Mouse (Mus musculus) MEL (cell line): ENCODE results near the gene Smim24. TPM values are rescaled to one million over a fixed set of nuclear protein-coding genes. Genes with fewer than 3 reads are reported as not detected.
A peak's percentile ranks its signal among the peaks of the same experiment; 100 is the strongest.

Experiments
- DNase-seq: peaks from one replicate; pipeline ENCODE4 v3.0.0; 2011; ENCODE audit warnings: low read depth, low spot score
- H3K27ac ChIP-seq: 2 replicates; pipeline ENCODE4 v1.5.1; 2012; ENCODE audit warnings: low read depth, mild to moderate bottlenecking, control low read depth, low read length, moderate library complexity; ENCODE audit not compliant: control insufficient read depth
- H3K27me3 ChIP-seq, 2 experiments: fragments of 150-350 bp in 1 of 2; sonication (generic) in 1 of 2; 2 replicates each; pipeline ENCODE4 v1.6.1; 2012; ENCODE audit warnings: low read length in 2 of 2, mild to moderate bottlenecking in 2 of 2, improper control_type of control experiment in 1 of 2, moderate library complexity in 1 of 2; ENCODE audit not compliant: insufficient read depth in 2 of 2, control insufficient read depth in 1 of 2
- H3K36me3 ChIP-seq, 2 experiments: 2 replicates each; pipeline ENCODE4 v1.6.1; 2012 to 2014; ENCODE audit warnings: low read length in 2 of 2, improper control_type of control experiment in 1 of 2, inconsistent platforms in 1 of 2, mild to moderate bottlenecking in 1 of 2; ENCODE audit not compliant: insufficient read depth in 2 of 2, control insufficient read depth in 1 of 2
- H3K4me1 ChIP-seq, 2 experiments: fragments of 150-350 bp in 1 of 2; sonication (generic) in 1 of 2; 2 replicates each; pipeline ENCODE4 v1.6.1; 2012; ENCODE audit warnings: low read length in 2 of 2, improper control_type of control experiment in 1 of 2, mild to moderate bottlenecking in 1 of 2; ENCODE audit not compliant: insufficient read depth in 2 of 2, control insufficient read depth in 1 of 2
- H3K4me3 ChIP-seq, 2 experiments: fragments of 150-350 bp in 1 of 2; sonication (generic) in 1 of 2; 2 replicates each; pipeline ENCODE4 v1.5.1; 2012; ENCODE audit warnings: low read depth in 2 of 2, low read length in 2 of 2, mild to moderate bottlenecking in 2 of 2, moderate library complexity in 2 of 2, control low read depth in 1 of 2, improper control_type of control experiment in 1 of 2; ENCODE audit not compliant: control insufficient read depth in 1 of 2, insufficient read depth in 1 of 2
- H3K79me2 ChIP-seq: 2 replicates; pipeline ENCODE4 v1.6.1; 2012; ENCODE audit warnings: mild to moderate bottlenecking, low read length, moderate library complexity; ENCODE audit not compliant: control insufficient read depth, poor library complexity, insufficient read depth
- H3K9ac ChIP-seq: 2 replicates; pipeline ENCODE4 v1.6.1; 2012; ENCODE audit warnings: low read depth, mild to moderate bottlenecking, control low read depth, low read length, moderate library complexity; ENCODE audit not compliant: control insufficient read depth, poor library complexity, severe bottlenecking
- H3K9me3 ChIP-seq: fragments of 150-350 bp; sonication (generic); replicated peaks from 2 replicates; pipeline ENCODE4 v1.6.1; 2012; ENCODE audit warnings: mild to moderate bottlenecking, low read length, improper control_type of control experiment, moderate library complexity; ENCODE audit not compliant: insufficient read depth
- BHLHE40 ChIP-seq: IDR thresholded peaks from 2 replicates; pipeline ENCODE4 v1.6.1; 2012; ENCODE audit warnings: low read depth, mild to moderate bottlenecking, inconsistent platforms, low read length, improper control_type of control experiment, borderline replicate concordance
- CTCF ChIP-seq, 3 experiments: IDR thresholded peaks in 2 of 3; conservative IDR thresholded peaks in 1 of 3; 2 replicates each; pipeline ENCODE4 v1.5.1; 2011 to 2012; ENCODE audit warnings: low read length in 3 of 3, low read depth in 2 of 3, mild to moderate bottlenecking in 2 of 3, improper control_type of control experiment in 1 of 3, inconsistent platforms in 1 of 3, mixed read lengths in 1 of 3, moderate library complexity in 1 of 3; ENCODE audit not compliant: control insufficient read depth in 1 of 3, insufficient read depth in 1 of 3, poor library complexity in 1 of 3, severe bottlenecking in 1 of 3
- ETS1 ChIP-seq: IDR thresholded peaks from 2 replicates; pipeline ENCODE4 v1.6.1; 2012; ENCODE audit warnings: low read depth, mild to moderate bottlenecking, inconsistent platforms, low read length, improper control_type of control experiment, moderate library complexity
- HCFC1 ChIP-seq: IDR thresholded peaks from 2 replicates; pipeline ENCODE4 v1.6.1; 2012; ENCODE audit warnings: low read depth, mild to moderate bottlenecking, inconsistent platforms, low read length, improper control_type of control experiment, moderate library complexity
- JUND ChIP-seq: IDR thresholded peaks from 2 replicates; pipeline ENCODE4 v1.6.1; 2011; ENCODE audit warnings: low read depth, mild to moderate bottlenecking, improper control_type of control experiment, low read length
- MAFK ChIP-seq: IDR thresholded peaks from 2 replicates; pipeline ENCODE4 v1.6.1; 2011; ENCODE audit warnings: low read depth, mild to moderate bottlenecking, low read length, improper control_type of control experiment, borderline replicate concordance
- MAX ChIP-seq: IDR thresholded peaks from 2 replicates; pipeline ENCODE4 v1.6.1; 2011; ENCODE audit warnings: low read length, improper control_type of control experiment
- MYB ChIP-seq: IDR thresholded peaks from 2 replicates; pipeline ENCODE4 v1.6.1; 2011; ENCODE audit warnings: mild to moderate bottlenecking, low read depth, low read length, improper control_type of control experiment
- MYC ChIP-seq: IDR thresholded peaks from 2 replicates; pipeline ENCODE4 v1.6.1; 2011; ENCODE audit warnings: low read depth, mild to moderate bottlenecking, low read length, improper control_type of control experiment, moderate library complexity
- POLR2A ChIP-seq, 2 experiments: IDR thresholded peaks; 2 replicates each; pipeline ENCODE4 v1.6.1; 2011 to 2012; ENCODE audit warnings: low read length in 2 of 2, mild to moderate bottlenecking in 2 of 2, control low read depth in 1 of 2, improper control_type of control experiment in 1 of 2, low read depth in 1 of 2, moderate library complexity in 1 of 2; ENCODE audit not compliant: control insufficient read depth in 1 of 2, insufficient read depth in 1 of 2, poor library complexity in 1 of 2
- RAD21 ChIP-seq: IDR thresholded peaks from 2 replicates; pipeline ENCODE4 v1.6.1; 2011; ENCODE audit warnings: mild to moderate bottlenecking, low read depth, low read length, improper control_type of control experiment
- RCOR1 ChIP-seq: IDR thresholded peaks from 2 replicates; pipeline ENCODE4 v1.6.1; 2012; ENCODE audit warnings: low read depth, mild to moderate bottlenecking, inconsistent platforms, low read length, improper control_type of control experiment
- SIN3A ChIP-seq: IDR thresholded peaks from 2 replicates; pipeline ENCODE4 v1.6.1; 2012; ENCODE audit warnings: low read length, improper control_type of control experiment, inconsistent platforms
- SMC3 ChIP-seq: IDR thresholded peaks from 2 replicates; pipeline ENCODE4 v1.6.1; 2011; ENCODE audit warnings: low read depth, low read length, improper control_type of control experiment
- TCF12 ChIP-seq: IDR thresholded peaks from 2 replicates; pipeline ENCODE4 v1.6.1; 2014; ENCODE audit warnings: low read depth, mild to moderate bottlenecking, inconsistent platforms, low read length, improper control_type of control experiment, moderate library complexity
- USF2 ChIP-seq, 2 experiments: IDR thresholded peaks; 2 replicates each; pipeline ENCODE4 v1.6.1; 2011 to 2012; ENCODE audit warnings: improper control_type of control experiment in 2 of 2, low read length in 2 of 2, borderline replicate concordance in 1 of 2, inconsistent platforms in 1 of 2, low read depth in 1 of 2, mild to moderate bottlenecking in 1 of 2; ENCODE audit not compliant: insufficient read depth in 1 of 2
- ZKSCAN1 ChIP-seq: IDR thresholded peaks from 2 replicates; pipeline ENCODE4 v1.6.1; 2012; ENCODE audit warnings: low read depth, mild to moderate bottlenecking, inconsistent platforms, low read length, improper control_type of control experiment, moderate library complexity
- ZMIZ1 ChIP-seq: IDR thresholded peaks from 2 replicates; pipeline ENCODE4 v1.6.1; 2012; ENCODE audit warnings: low read depth, mild to moderate bottlenecking, inconsistent platforms, low read length, improper control_type of control experiment, moderate library complexity
- polyA plus RNA-seq, 2 experiments: library from polyadenylated mRNA; stranded (reverse) in 1 of 2; unstranded in 1 of 2; fragments of >175 nt in 1 of 2; fragments of >200 nt in 1 of 2; gene quantifications; 2 replicates each; pipeline versions ENCODE4 v1.2.1 to v1.2.4; 2012; ENCODE audit warnings: low replicate concordance in 2 of 2, low read depth in 1 of 2; ENCODE audit not compliant: insufficient read length in 2 of 2, insufficient read depth in 1 of 2, missing spikeins in 1 of 2
- total RNA-seq: library from RNA; depleted of rRNA; stranded (reverse); fragments of 300-350 nt; gene quantifications from 2 replicates; pipeline ENCODE4 v1.2.3, GENCODE M21; 2012

Smim24 gene
- total and polyA plus RNA-seq, 3 experiments = 6.7 to 29.5 TPM; not detected in 1

GRCm38 (mm10) chr10:81412586-81413309 is 19.9 kb downstream of the Smim24 start:
- DNase-seq = no peak
- Histone ChIP-seq H3K9me3 (no peaks in the 10 kb centered on the region), H3K36me3 (peaks cover 0 to 8% of the 10 kb centered on the region in 2 experiments; a peak in 2 of 4 replicates), H3K79me2 (no peaks in the 10 kb centered on the region), H3K4me1 (peaks cover 3 to 13% of the 10 kb centered on the region in 2 experiments; a peak in 3 of 4 replicates), H3K27me3 (no peaks in the 10 kb centered on the region), H3K4me3 (no peak overlapping the region), H3K27ac (no peak overlapping the region), H3K9ac (no peak overlapping the region)
- no peak for TF ChIP-seq USF2 (IDR thresholded peaks at IDR 0.05; ENCODE audit: borderline replicate concordance in 1 of 2, insufficient read depth in 1 of 2, low read depth in 1 of 2, low read length in 2 of 2)
- TF ChIP-seq MAX = no peak
- TF ChIP-seq SMC3 = no peak

GRCm38 (mm10) chr10:81413310-81414261 is 20.7 kb downstream of the Smim24 start:
- Histone ChIP-seq H3K4me3 (no peak overlapping the region), H3K9me3 (no peaks in the 10 kb centered on the region), H3K27me3 (no peaks in the 10 kb centered on the region), H3K79me2 (no peaks in the 10 kb centered on the region), H3K4me1 (peaks cover 0 to 5% of the 10 kb centered on the region in 2 experiments; a peak in 2 of 4 replicates), H3K9ac (no peak overlapping the region), H3K36me3 (peaks cover 0 to under 1% of the 10 kb centered on the region in 2 experiments; a peak in 1 of 4 replicates), H3K27ac (no peak overlapping the region)
- TF ChIP-seq JUND (no peak), RCOR1 (no peak), SMC3 (0 out of 2 replicates have a peak, but pooled peaks have one; percentile 20), BHLHE40 (no peak), MAX (no peak), MYC (no peak), ZKSCAN1 (peak; percentile 63; the same call in 1 of the 2 replicates), RAD21 (no peak), ETS1 (no peak), MYB (no peak), CTCF (IDR thresholded peaks at IDR 0.05 in 2 of 3, conservative IDR thresholded peaks at IDR 0.05 in 1 of 3; ENCODE audit: control insufficient read depth in 1 of 3, insufficient read depth in 1 of 3, low read depth in 2 of 3, low read length in 3 of 3, poor library complexity in 1 of 3, severe bottlenecking in 1 of 3) (peak in 2 of 3 experiments; percentile 10 to 31; a peak in 3 of 6 replicates), ZMIZ1 (no peak), SIN3A (no peak), MAFK (no peak), TCF12 (no peak), HCFC1 (no peak), POLR2A (IDR thresholded peaks at IDR 0.05; ENCODE audit: control insufficient read depth in 1 of 2, insufficient read depth in 1 of 2, low read depth in 1 of 2, low read length in 2 of 2, poor library complexity in 1 of 2) (no peak)
- DNase-seq = no peak
